Mouse (Mus musculus): Measurements from ENCODE around the gene Hhat.

The Hhat gene

DNA sequence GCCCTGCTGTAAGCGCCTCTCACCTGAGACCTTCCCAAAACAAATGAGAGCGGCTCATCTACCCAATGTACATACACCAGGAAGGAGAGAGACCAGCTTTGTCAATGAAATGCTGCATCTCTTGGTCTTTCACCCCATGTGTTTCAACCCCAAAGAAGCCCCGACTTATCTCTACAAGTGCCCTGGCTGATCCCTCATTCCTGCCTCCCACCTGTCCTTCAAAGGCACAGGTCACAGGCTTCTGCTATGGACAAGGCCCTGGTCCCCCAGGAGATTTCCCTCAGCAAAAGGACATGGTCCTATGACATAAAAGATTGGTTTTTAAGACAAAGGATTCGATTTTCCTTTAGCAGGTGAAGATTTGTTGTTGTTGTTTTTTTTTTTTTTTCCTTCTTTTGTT is 227.3 kb downstream of the Hhat start:
- DNase-seq, result no peak

DNA sequence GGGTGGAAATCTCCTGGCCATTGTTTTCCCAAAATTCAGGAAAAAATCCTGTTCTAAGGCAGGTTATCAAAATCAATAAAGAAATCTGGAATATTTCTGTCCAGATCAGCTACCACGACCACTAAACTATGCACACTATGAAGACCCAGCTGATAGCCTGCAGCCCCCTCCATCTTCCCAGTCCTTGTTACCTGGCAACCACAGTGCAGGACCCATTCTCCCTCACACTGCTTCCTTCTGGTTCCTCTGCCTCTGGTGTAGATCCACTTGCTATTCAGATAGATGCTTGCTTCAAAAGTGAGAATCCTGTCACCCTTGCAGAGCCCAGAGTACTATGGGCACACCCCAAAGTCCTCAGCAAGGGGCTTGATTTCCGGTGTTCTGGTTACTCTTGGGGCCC is 228.9 kb downstream of the Hhat start:
- no peak for DNase-seq

DNA sequence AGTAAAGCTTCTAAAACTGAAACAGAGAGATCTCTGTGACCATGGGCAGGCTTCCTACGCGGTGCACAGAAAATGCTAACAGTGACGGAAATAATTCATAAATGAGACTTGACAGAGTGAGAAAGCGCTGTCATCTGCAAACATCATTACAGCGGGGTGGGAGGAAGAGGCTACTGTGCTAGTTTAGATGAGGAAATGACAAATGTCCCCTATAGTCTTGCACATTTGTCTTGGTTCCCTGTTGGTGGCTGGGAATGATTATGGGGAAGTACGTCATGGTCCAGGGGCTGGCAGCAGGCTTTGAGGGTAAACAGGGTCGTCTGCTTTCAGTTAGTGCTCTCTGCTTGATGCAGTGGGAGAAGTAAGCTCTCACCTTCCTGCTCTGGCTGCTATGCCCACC is 233.9 kb downstream of the Hhat start:
- DNase-seq, result no peak

DNA sequence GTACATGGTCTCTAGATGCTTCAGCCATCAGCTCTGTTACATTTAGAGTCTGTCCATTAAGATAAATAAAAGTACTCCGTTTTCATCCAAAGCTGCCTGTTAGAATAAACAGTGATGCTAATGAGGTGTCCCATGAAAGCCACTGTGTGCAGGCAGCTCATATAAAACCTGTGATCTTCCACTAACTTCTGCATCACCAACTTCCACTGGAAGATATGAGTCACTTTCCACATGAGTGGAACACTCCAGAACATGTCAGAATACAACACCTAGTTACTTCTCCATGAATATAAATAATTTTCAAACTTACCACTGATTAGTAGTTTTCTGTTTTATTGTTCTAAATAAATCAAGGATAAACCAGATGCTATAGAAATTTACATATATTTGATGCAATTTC is 234.6 kb downstream of the Hhat start:
- DNase-seq, result no peak

DNA sequence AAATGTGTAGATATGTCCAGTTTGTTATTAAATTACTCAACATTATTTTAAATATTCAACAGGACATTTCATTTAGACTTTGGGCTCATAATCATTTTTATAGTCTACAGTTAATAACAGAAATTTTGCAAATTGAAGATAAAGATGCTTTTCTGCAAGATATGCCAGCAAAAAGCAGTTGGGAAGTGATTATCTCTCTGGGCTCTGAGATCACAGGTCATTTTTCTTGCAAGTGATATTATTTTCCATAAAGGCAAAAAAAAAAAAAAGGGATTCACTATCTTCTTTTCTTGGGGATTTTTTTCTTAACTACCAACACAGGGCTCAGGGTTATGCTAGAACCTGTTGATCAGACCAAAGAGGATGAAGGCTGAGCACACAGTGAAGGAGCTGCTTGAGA is 238.0 kb downstream of the Hhat start:
- DNase-seq, result no peak

DNA sequence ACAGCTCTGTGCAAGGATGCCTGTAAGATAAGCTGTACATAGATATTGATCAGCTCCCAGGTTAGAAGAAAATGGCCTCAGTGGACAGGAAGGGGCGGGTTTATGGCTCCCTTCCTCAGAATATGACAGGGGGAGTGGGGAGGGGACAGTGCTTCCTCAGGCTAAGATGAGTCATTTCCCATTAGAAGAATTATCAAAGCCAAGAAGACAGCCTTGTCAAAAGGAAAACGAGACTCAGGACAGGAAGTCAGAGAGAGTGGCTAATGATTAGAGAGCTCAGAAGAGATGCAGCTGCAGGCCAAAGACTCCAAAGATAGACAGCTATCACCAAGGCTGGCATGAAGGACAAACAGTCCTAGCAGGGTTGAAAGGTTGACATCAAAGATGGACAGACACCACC is 238.8 kb downstream of the Hhat start:
- no peak for DNase-seq

DNA sequence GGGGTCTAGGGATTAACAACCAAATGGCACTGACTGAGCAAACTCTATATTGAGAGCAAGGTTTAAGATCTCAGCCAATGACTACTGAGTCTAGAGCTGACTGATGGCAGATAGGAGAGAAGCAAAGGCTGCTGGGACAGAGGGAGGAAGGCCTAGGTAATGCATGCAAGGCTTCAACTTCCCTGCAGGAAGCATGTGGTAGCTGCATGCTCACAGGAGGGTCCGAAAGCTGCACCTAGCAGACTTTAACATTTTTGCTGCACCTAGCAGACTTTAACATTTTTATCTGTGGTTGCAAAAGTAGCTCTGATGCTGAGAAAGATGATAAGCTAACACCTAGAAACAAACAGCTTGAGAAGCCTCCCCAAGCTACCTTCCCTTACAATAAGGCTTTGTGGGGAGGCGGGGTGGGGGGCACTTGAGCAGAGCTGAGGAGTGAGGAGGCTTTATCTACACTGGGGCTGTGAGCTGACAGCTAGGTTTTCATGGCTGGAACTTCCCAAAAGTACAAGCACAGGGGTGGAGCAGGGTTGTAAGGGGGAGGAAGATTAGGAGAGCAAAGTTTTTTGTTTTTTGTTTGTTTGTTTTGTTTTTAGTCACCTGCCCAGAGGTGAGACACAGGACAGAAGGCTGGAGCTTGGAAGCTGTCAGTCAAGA is 239.4 kb downstream of the Hhat start:
- DNase-seq, result no peak

DNA sequence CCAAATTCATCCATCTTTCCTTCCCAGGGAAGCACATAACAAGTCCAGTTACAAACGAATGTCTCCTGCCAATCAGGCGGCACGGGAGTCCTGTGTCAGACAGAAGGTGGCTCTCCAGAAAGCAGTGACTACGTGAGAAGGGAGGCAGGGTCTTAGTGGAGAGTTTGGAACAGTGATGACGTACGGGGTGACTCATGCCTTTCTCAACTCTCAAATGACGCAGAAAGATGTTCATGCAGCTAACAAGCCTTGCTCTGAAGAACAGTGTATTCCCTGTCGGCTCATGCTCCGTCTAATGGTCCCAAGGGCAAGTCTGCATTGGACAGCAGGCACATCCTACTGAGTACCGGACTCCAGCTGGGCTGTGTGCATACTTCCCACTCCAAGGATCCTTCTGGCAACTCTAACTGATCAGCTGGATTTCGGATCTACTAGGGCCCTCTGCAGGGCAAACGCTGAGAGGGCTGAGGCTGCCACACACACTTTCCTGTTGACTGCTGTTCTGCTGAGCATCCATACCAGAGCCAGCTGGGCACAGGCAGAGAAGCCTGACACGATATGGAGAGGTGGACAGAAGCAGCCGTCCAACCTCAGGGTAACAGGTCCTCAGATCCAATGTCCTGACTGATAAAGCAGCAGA is 245.2 kb downstream of the Hhat start:
- no peak for DNase-seq

DNA sequence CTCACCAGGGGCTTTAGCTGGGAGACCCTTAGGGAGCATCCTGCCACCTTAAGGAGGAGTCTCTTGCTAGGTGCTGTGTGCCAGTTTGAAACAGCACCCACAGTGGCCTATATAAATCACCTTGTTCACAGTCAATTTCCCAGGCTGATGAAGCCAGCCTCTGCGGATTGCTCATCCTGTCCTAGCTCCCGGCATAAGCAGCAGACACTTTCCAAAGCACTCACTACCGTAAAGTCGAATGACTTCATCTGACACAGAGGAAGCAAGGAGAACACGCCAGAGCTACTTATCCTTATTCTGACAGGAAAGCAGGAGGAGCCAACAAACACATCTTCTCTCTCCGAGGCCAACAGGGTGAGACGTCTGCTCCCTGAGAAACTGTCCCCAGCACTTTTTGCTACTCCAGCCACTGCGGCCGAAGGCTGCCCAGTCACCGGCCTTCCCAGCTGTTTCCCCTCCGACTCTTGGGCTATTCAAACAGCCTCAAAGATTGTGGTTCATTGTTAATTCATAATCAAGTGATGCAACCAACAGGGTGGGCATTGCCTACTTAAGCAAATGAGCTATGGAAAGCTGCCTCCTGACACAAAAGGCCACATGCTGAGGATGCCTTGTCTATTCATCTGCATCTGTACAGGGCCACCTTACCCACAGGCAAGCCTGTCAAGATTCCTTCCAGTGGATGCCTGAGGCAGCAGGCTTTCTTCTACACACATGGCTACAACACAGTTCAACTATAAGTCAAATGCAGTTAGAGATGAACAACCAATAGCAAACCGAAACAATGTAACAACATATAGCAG is 248.4 kb downstream of the Hhat start:
- DNase-seq, result no peak

DNA sequence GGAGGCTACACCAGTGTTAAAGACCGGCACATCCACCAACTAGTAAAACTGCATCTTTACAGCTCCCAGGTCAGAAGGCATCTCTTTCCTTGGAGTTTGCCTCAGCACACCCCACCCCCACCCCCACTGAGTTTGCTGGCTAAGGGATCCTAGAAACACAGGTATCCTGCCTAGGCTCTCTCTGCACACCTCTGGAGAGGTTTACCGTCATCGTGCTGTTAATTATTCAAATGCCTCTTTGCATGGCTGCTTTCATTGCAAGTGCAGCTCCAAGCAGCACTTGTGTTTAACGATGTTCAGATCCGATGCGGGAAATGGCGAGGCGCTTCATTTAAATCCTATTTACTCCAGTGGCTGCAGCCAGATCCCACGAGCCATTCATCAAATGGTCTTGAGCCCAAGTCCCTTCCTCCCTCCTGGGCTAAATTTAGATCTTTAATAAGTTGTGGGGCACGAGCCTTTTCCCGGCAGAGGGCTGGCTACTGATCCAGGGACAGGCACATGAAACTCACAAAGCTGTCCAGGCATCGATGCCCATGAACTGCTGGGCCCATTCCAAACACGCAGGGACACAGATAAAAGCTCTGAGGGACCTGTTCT is 250.1 kb downstream of the Hhat start:
- DNase-seq, result no peak

DNA sequence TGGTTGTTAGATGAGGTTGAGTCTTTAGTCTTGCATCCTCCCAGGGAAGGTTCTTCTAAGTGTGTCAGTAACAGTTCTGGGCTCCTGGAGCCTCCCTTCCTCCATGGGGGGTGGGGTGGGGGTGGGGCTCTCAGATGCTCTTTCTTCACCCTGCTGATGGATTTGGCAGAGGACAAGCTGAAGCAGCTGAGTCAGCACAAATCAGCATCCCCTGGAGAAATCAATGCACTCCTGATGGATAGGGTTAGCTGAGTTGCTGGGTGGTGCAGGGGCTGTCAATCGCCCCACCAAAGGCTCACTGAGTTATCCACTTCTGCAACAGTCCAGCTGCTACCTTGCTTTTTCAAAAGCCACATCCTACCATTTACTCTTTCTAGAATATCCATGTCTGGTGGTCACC is 251.3 kb downstream of the Hhat start:
- no peak for DNase-seq

DNA sequence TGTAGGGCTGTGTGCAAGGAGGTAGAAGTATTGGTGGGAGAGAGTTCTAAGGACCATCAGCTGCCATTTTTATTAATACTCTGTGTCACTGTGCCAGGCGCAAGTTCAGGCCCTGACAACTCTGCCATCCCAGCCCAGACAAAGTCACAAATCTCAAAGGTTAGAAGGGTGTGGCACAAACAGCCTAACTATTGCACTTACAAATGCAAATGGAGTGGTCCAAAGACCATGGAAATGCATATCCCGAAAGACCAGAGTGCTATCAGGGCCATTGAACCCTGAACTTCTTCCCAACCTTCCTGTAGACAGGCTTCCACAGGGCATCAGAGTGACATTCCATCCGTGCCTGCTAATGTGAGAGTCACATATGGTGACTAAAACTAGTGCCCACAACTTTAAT is 255.7 kb downstream of the Hhat start:
- no peak for DNase-seq

DNA sequence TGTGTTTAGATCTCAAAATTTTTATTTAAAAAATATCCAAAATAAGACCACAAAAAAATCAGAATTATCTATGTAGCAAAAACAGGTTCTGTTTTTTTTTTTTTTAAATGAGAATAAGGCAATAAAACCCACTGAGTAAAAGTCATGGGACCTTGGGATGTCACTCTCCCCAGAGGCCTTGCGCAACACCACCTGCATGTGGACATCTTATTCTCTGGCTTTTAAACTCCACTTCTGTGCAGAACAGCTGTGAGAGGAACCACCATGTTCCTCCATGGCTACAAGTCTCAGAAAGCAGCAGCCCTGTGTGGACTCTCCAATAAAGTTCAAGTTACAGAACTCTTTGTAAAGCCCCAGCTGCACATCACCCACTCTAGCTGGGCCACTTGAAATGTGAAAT is 258.2 kb downstream of the Hhat start:
- no peak for DNase-seq

DNA sequence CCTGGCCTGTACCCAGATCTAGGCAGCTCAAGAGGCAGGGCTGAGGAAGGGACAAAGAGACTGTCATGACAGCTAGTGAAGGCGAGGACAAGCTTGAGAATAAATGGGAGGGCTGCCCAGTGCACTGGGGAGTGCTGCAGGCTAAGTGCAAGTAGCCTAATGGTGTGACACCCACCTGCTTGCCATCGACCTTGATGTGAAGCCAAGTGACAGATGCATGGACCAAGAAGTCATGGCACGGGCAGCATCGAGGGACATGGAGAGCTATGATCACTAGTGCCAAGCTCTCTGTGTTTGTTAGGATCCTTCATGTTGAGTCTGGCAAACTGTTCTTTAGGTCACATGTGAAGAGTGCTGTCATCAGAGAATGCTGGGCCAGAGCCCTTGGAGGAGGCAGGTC is 267.4 kb downstream of the Hhat start:
- no peak for DNase-seq

DNA sequence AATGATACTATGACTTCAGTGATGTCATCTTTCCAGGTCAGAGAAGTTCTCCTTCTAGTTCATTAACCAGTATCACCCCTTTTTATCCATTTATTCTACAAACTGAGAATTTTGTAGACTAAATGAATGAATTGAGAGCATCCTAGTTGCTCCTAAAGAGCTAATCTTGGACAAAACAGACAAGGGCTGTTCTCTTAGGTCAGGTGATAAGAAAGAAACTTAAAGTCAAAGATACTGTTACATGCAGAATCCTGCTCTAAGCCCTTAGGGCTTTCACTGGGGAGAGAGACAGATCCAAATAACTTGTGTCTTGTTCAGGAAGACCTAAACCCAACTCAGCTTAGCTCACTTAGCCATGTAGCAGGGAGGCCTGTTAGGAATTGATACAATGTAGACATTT is 268.2 kb downstream of the Hhat start:
- no peak for DNase-seq

DNA sequence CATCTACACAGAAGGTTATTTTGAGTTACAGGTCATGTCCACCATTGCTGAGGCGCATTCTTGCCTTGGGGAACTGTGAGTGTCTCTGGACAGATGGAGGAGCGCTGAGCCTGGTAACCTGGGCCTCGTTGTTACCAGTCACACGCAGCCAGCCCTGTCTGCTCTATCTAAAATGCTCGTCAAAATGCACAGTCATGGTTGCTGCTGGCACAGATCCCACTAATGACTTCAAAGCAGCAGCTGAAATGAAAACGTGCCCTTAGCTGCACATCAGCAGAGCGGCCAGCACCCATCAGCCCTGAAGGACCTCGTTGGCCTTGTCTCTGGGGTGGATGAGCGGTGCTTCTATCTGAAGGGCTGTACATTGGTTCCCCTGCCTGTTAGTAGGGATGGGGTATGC is 269.0 kb downstream of the Hhat start:
- no peak for DNase-seq

DNA sequence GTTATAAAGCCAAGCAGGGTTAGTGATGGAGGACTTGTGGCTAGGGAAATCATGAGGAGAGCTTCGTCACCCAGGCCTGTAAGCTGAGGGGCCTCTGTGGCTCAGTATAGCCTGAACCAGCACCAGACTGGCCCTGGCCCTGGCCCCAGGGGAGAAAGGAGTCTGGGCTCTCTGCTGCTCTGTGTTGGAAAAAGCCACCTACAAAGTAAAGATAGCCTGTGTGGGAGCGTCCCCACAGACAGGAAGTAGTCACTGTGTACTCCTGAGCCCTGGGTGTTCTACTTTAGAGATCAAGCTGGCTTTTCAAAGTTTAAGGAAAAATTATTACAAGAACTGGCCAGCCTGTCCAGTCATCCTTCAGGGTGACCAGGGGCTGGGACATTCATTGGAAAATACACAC is 273.5 kb downstream of the Hhat start:
- no peak for DNase-seq

DNA sequence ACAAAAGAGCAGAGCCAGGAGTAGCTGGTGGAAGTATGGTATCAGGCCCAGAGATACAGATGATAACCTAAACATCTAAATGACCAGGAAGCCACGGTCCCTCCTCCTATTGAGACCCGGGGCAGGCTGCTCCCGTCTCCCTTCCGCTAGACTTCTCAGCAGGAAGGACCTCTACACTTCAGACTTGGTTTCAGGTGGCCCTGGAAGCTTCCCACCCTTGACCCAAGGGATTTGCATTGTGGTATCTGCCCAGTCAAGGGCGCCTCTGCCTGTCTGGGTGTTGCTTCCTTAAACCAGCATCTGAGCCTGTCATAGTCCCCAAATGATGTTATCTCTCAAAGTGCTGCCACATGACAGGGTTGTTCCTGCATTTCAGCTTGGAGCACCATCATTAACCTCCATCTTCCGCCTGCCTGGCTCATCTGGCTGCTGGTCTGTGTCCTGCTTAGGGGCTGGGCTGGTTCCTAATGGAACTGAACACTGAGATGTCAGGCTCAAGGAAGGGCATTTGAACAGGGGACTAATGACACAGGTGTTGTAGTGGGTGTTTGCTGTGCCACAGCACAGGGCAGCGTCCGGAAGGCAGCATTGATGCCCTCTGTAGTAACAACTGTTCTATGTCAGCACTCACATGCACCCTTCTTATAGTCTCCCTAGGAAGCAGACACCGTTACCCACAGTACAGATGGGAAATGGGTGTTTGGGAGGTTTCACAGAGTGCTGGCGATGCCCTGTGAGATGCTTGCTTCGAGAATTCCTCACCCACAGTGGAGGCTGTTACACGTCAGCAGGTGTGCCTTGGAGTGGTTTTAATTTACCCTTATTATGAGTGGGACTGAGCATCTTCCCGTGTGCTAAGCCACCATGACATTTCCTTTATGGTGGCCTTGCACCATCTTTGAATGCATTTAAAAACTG is 280.9 kb downstream of the Hhat start:
- DNase-seq, result no peak

DNA sequence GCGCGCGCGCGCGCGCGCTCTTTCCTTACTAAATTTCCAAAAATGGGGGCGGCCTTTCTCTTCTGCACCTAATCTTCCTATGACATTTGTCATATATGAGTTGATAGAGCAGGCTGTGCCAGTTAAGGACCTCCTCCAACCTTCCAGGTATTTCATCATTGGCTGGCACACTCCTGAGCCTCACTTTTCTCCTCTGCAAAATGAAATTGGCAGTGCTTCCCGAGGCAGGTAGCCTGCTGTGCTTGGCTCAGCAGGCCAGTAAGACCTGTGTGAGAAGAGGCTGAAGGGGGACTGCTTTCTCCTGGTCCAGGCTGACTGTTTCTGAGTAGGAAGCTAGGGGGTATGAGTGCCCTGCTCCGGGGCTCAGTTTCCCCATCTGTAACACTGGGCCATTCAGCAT is 283.5 kb downstream of the Hhat start:
- DNase-seq, result no peak

DNA sequence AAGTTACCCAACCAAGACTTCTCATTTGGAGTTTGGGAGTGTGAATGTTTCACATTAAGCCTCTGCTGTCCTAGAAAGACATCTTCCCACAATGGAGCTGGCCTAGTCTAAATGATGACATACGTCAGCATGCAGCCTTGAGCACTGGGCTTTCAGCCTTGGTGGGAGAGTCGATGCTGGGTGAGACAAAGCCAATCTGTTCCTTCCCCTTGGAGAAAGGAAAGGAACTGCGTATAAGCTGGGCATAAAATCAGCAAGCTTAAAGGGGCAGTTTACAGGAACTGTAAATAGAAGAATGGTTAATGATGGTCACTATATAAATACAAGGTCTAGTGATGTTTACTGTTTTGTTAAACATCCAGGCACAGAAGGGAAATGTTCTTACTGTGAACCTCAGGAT is 286.0 kb downstream of the Hhat start:
- no peak for DNase-seq

DNA sequence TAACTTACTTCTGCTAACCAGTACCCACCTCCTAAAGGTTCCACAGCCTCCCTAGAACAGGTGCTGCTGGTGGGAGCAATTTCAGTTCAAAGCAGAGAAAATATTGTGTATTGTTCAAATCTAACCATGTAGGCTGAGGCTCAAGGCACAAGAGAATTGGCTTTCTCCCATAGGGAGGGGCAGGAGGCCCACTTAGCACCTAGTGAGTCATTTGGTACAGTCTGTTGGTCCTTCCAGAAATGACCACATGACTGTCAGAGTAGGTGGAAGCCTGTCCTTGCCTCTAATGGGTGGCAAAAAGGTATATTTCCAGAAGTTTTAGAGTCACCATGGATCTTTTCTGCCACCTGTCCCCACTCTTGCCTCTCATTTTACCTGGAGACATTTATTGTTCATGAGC is 289.6 kb downstream of the Hhat start:
- DNase-seq, result no peak

DNA sequence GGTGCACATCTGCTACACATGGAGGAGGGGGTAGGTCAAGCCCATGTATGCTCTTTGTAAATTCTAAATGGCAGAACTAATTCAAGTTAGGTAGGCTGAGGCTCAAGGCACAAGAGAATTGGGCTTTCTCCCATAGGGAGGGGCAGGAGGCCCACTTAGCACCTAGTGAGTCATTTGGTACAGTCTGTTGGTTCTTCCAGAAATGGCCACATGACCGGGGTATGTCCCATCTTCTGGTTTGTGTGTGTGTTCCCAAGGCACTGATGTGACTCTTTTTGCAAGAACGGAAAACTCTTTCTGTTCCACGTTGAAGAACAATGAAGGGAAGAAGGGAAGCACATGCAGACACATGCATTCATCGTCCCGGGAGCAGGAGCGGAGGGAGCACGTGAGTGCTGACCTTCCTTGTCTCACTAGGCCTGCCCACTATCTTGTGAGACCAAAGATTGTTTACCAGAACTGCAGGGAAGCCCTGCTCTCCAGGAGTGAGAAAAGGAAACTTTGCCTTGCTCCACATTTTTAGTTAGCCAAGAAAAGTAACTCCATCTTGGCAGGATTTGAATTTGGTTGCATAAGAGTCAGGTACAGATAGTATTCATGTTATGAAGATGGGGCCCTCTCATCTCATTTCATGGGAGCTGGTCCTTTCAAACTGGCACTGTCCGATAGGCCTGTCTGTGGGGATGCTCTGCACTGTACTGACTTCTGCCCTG is 290.8 kb downstream of the Hhat start:
- DNase-seq, result no peak

All from kidney, postnatal 14 days (tissue).